Mouse (Mus musculus) common myeloid progenitor, adult 5-6 weeks (primary cell): ENCODE data around the gene Rnase2b. TPM values are rescaled to one million over a fixed set of nuclear protein-coding genes. Genes with fewer than 3 reads are reported as not detected.

Source experiments
- total RNA-seq: library from RNA; stranded (forward); fragments of 200-1000, 187-1606 nt; gene quantifications from 2 replicates; pipeline ENCODE4 v1.2.3, GENCODE M21; 2017

Rnase2b gene
- total RNA-seq, 1 experiment from 2014 or later: not detected

Other genes with a start within 250 kb of the Rnase2b start
- 110 and 124 TPM in 2 replicates for gene Osgep, start 237.4 kb upstream of the Rnase2b start, total RNA-seq
- gene Apex1, start 237.3 kb upstream of the Rnase2b start, total RNA-seq: 206 and 222 TPM in 2 replicates
- 15.6 and 17.3 TPM in 2 replicates for gene Pip4p1, start 231.4 kb upstream of the Rnase2b start, total RNA-seq
- 144 and 156 TPM in 2 replicates for gene Pnp, start 231.2 kb upstream of the Rnase2b start, total RNA-seq
- gene Gm49342, start 217.7 kb upstream of the Rnase2b start, total RNA-seq: 34.9 and 44.0 TPM in 2 replicates
- gene Pnp2, start 206.3 kb upstream of the Rnase2b start, total RNA-seq: 1.5 and 5.4 TPM in 2 replicates
- not detected in 2 replicates for gene Rnase10, start 154.5 kb upstream of the Rnase2b start, total RNA-seq
- not detected in 2 replicates for gene Rnase9, start 120.4 kb upstream of the Rnase2b start, total RNA-seq
- not detected in 2 replicates for gene Rnase11, start 112.1 kb upstream of the Rnase2b start, total RNA-seq
- gene Rnase12, start 104.6 kb upstream of the Rnase2b start, total RNA-seq: not detected in 2 replicates
- not detected in 2 replicates for gene Olfr750, start 87.8 kb upstream of the Rnase2b start, total RNA-seq
- gene Rnase4, start 71.2 kb upstream of the Rnase2b start, total RNA-seq: 0.82 and 2.5 TPM in 2 replicates
- gene Ang, start 71.1 kb upstream of the Rnase2b start, total RNA-seq: 1.1 TPM in 1 of 2 replicates, not detected in the other
- not detected in 2 replicates for gene Eddm3b, start 47.8 kb upstream of the Rnase2b start, total RNA-seq
- 49.7 and 62.1 TPM in 2 replicates for gene Rnase6, start 38.4 kb upstream of the Rnase2b start, total RNA-seq
- not detected in 2 replicates for gene Rnase1, start 15.5 kb upstream of the Rnase2b start, total RNA-seq
- gene Ang2, start 36.9 kb downstream of the Rnase2b start, total RNA-seq: not detected in 2 replicates
- not detected in 2 replicates for gene Ear14, start 41.1 kb downstream of the Rnase2b start, total RNA-seq
- gene Rnase2a, start 93.9 kb downstream of the Rnase2b start, total RNA-seq: not detected in 2 replicates
- not detected in 2 replicates for gene Gm7247, start 199.5 kb downstream of the Rnase2b start, total RNA-seq
- not detected in 2 replicates for gene Vmn2r88, start 248.6 kb downstream of the Rnase2b start, total RNA-seq